Mouse (Mus musculus): Measurements from ENCODE around the gene Fads1. TPM values are rescaled to one million over a fixed set of nuclear protein-coding genes. Genes with fewer than 3 reads are reported as not detected.
A peak's percentile ranks its signal among the peaks of the same experiment; 100 is the strongest.

Gene Fads1
- polyA plus RNA-seq, 1 experiment from 2014 or later: 148 TPM

DNA sequence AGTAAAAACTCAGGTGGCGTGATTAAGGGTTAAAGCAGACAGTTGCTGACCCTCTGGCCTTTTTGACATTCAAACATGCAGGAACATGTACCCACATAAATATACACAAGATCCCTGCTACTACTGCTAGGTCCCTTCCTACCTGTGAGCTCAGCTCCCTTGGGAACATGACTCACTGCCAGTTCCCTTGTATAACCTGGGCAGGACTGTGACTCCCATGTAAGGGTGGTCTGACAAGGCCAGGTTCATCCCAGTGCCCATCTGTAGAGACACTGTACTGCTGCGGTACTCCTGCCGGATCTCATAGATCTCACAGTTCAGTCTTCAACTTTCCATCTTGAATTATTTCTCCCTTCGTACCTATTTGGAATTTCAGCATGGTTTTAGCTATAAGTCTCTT, 14.4 kb downstream of the Fads1 start:
- Histone ChIP-seq H3K27ac (no peak overlapping the region; the same call in 1 of the 2 replicates), H3K27me3 (no peaks in the 10 kb centered on the region), H3K9me3 (replicated peaks) (no peaks in the 10 kb centered on the region), H3K4me1 (peaks cover 8% of the 10 kb centered on the region; the same call in 1 of the 2 replicates), H3K4me3 (no peak overlapping the region), H3K4me2 (no peak overlapping the region), H3K9ac (no peak overlapping the region), H3K36me3 (ENCODE audit: poor library complexity, severe bottlenecking) (peaks cover 79% of the 10 kb centered on the region)
- ATAC-seq: no peak
- 89% methylated on average over 4 of the region's 4 CpGs for WGBS

DNA sequence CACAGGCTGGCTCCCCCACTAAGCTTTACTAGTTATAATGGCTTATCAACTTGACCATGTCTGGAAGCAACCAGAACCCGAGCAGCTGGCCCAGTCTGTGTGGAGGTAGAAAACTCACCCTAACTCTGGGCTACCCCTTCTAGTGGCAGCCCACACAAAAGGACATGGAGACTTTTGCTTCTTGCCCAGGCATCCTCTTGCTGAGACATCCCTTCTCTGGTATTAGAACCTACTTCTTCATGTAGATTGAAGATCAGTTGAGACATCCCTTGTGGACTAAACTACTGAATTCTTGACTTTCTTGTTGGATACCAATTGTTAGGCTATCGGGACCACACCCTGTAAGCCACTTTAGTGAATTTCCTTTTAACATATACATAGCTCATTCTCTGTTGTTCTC, 15.6 kb downstream of the Fads1 start:
- H3K27ac ChIP-seq: peak overlapping the region; percentile 8; the same call in 1 of the 2 replicates
- no peaks in the 10 kb centered on the region for H3K27me3 ChIP-seq
- H3K9ac ChIP-seq: no peak overlapping the region
- H3K36me3 ChIP-seq (ENCODE audit: poor library complexity, severe bottlenecking): peaks cover 67% of the 10 kb centered on the region
- no peak overlapping the region for H3K4me3 ChIP-seq
- 77% methylated on average over 2 of the region's 2 CpGs for WGBS
- H3K4me2 ChIP-seq: no peak overlapping the region
- no peaks in the 10 kb centered on the region for H3K9me3 ChIP-seq (replicated peaks)
- H3K4me1 ChIP-seq: peaks cover 18% of the 10 kb centered on the region
- ATAC-seq: no peak

DNA sequence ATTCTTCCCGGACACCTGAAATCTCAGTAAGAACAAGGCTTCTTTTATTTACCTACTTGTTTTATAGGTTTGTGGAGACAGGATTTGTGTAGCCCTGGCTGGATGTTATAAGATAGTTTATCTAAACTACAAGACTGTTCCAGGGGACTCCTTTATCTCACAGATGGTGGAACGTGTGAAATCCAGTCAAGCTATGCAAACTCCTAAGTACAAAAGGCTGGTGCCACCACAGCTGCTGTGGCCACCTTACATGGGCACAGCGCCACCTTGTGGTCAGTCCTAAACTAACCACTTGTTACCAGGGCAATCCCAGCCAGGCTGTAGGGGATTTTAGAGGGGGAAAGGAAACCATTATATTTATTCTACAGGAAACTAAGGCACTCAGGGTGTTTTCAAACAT, 16.0 kb downstream of the Fads1 start:
- Histone ChIP-seq H3K27ac (no peak overlapping the region; the same call in 1 of the 2 replicates), H3K4me2 (no peak overlapping the region), H3K27me3 (no peaks in the 10 kb centered on the region), H3K4me3 (no peak overlapping the region), H3K9me3 (replicated peaks) (no peaks in the 10 kb centered on the region), H3K4me1 (peaks cover 19% of the 10 kb centered on the region), H3K36me3 (ENCODE audit: poor library complexity, severe bottlenecking) (peaks cover 63% of the 10 kb centered on the region), H3K9ac (no peak overlapping the region)
- WGBS: 28% methylated on average over 3 of the region's 3 CpGs
- peak; percentile 52 for ATAC-seq

DNA sequence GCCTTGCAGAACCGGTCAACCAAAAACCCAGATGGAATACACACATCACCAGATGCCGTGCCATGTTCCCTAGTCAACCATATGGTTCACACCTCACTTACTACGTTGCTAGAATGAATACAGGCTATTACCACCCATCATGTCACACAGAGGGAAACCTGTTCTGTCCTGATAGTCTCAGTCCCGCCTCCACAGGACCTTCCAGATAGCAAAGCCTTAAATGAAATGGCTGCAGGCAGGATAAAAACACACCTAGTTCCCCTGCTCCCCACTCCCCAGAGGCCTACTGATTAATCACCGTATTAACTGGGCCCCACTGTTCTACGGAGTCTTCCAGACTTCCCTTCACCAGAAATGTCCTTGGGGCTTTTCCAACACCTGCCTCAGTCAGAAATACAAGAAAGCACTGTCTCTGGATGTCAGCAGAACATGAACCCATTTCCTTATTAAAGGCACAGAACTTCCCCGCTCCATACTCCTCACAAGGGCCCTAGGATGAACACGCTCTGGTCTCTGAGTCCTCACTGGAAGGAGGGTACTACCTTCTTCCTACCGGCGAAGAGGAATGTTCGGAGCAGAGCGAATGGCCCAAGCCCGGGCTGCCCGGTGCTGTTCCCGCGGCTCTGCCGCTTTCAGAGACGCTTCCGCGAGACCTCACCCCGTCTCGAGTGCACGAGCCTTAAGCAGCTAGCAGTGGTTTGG, 20.6 kb downstream of the Fads1 start:
- Histone ChIP-seq H3K9ac (peak overlapping the region; percentile 91), H3K4me2 (peak overlapping the region; percentile 80), H3K36me3 (ENCODE audit: poor library complexity, severe bottlenecking) (peaks cover 49% of the 10 kb centered on the region), H3K27ac (peak overlapping the region; percentile 75), H3K4me3 (peak overlapping the region; percentile 91), H3K27me3 (no peaks in the 10 kb centered on the region), H3K9me3 (replicated peaks) (no peaks in the 10 kb centered on the region), H3K4me1 (peaks cover 28% of the 10 kb centered on the region)
- 3% methylated on average over 23 of the region's 23 CpGs for whole genome bisulfite sequencing
- peak; percentile 68 for ATAC-seq

DNA sequence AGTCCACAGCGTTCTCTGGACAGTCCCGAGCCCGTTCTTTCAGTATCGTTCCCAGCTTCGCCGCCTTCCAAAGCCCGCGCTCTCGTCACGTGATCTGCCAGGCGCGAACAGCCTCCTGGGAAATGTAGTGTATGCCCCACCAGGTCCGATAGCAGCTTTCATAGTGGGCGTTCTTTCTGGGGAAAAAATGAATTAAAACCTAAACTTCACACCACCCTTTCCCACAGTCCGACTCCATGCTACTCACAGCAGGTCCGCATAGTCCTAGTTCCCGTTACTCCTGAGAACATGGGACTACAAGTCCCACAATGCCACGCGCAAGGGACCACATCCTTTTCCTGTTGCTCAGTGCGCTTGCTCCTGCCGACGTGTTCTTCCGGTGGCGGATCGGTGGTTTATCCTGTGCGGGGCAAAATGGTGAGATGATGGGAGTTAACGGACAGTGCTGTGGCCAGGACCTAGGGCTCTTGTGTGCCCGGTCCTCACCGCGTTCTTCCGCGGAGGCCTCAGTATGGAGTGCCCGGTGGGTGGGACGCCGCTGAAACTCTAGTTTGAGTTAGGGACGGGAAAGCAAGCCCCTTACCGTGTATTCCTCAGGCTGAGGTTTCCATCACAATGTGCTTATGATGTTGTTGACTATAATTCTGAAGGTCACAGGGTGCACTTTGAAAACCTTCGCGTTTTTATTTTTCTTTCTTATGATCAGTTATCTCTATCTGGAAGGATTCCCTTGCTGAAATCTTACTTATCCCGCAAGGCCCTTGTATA, 21.3 kb downstream of the Fads1 start, which contains the start of the genes Tmem258 and Fen1:
Gene Tmem258 (plus strand): TSS at position 167 of the 768 bp plus-strand sequence.
Gene Fen1 (minus strand): TSS at position 322 of the 768 bp plus-strand sequence.
- Histone ChIP-seq H3K36me3 (ENCODE audit: poor library complexity, severe bottlenecking) (peaks cover 55% of the 10 kb centered on the region), H3K9ac (peak within 1 kb of the TSS; percentile 91), H3K4me3 (peak within 1 kb of the TSS; percentile 91), H3K27ac (peak within 1 kb of the TSS; percentile 75), H3K4me2 (peak within 1 kb of the TSS; percentile 80), H3K4me1 (peaks cover 28% of the 10 kb centered on the region), H3K27me3 (no peaks in the 10 kb centered on the region), H3K9me3 (replicated peaks) (no peaks in the 10 kb centered on the region)
- WGBS: under 1% methylated on average over 40 of the region's 40 CpGs
- peak; percentile 96 for ATAC-seq

DNA sequence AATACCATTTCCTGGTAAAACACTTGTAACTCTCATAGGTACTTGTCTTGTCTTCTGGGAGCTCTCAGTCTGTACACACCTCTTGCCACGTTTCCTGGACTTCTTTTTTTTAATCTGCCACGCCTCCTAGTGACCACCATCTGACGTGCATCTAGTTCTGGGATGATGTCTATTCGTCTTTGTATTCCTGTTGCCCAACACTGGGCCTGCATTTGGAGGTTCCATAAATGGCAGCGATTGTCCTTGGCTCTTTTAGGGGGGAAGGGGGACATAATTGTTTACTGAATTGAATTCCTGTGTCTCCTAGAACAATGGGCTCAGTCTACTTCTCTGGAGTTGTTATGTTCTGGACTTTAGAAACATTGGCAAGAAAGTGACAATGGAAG, 21.9 kb downstream of the Fads1 start:
- H3K4me3 ChIP-seq: peak overlapping the region; percentile 91
- H3K9ac ChIP-seq: peak overlapping the region; percentile 91
- H3K9me3 ChIP-seq (replicated peaks): no peaks in the 10 kb centered on the region
- no peak for ATAC-seq
- peaks cover 28% of the 10 kb centered on the region for H3K4me1 ChIP-seq
- H3K36me3 ChIP-seq (ENCODE audit: poor library complexity, severe bottlenecking): peaks cover 55% of the 10 kb centered on the region
- H3K27ac ChIP-seq: no peak overlapping the region
- H3K4me2 ChIP-seq: peak overlapping the region; percentile 80
- WGBS: 2% methylated on average over 5 of the region's 5 CpGs
- no peaks in the 10 kb centered on the region for H3K27me3 ChIP-seq

DNA sequence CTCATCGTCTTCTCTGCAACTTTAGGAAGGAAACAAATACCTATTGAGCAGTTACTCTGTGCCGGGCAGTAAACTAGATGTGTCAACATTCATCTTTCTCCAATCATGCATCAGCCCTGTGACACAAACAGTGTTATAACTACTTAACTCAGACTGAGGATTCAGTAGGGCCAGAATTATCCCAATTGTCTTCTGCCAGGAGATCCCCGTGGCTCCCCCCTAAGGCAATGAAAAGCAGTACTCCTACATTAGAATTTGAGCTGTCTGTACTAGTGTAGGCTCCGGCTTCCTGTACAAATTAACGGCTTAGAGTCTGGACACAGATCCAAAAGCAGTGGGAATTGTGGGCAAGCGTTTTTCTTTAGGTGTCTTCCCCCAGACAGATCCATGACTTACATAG, 22.4 kb downstream of the Fads1 start:
- Histone ChIP-seq H3K27ac (no peak overlapping the region), H3K9me3 (replicated peaks) (no peaks in the 10 kb centered on the region), H3K4me1 (peaks cover 28% of the 10 kb centered on the region), H3K4me3 (peak overlapping the region; percentile 91), H3K36me3 (ENCODE audit: poor library complexity, severe bottlenecking) (peaks cover 55% of the 10 kb centered on the region), H3K9ac (no peak overlapping the region; the same call in 1 of the 2 replicates), H3K4me2 (peak overlapping the region; percentile 80), H3K27me3 (no peaks in the 10 kb centered on the region)
- ATAC-seq: no peak
- 74% methylated on average over 6 of the region's 6 CpGs for WGBS

DNA sequence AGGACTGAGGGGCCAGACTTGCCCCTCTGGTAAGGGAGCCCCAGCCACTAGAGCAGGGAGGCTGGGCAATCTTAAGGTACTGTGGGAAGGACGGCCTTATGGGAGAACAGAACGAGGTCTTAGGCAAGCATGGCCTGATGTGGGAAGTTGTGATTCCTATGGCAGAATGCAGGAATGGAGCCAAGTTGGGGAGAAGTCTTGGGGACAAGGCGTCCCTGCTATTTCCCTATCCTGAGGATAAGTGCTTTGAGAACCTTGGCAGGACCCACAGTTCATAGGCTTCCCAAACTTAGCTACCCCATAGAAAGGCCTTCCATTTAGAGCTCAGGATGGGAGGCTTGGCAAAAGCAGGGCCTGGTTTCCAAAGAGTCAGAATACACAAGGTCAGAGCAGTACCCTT, 26.2 kb downstream of the Fads1 start:
- H3K27ac ChIP-seq: no peak overlapping the region
- no peak overlapping the region for H3K9ac ChIP-seq
- WGBS: 92% methylated on average over 3 of the region's 3 CpGs
- H3K27me3 ChIP-seq: no peaks in the 10 kb centered on the region
- no peak overlapping the region for H3K4me3 ChIP-seq
- peaks cover 9% of the 10 kb centered on the region for H3K4me1 ChIP-seq
- no peak overlapping the region for H3K4me2 ChIP-seq
- peaks cover 63% of the 10 kb centered on the region for H3K36me3 ChIP-seq (ENCODE audit: poor library complexity, severe bottlenecking)
- no peak for ATAC-seq
- H3K9me3 ChIP-seq (replicated peaks): no peaks in the 10 kb centered on the region

DNA sequence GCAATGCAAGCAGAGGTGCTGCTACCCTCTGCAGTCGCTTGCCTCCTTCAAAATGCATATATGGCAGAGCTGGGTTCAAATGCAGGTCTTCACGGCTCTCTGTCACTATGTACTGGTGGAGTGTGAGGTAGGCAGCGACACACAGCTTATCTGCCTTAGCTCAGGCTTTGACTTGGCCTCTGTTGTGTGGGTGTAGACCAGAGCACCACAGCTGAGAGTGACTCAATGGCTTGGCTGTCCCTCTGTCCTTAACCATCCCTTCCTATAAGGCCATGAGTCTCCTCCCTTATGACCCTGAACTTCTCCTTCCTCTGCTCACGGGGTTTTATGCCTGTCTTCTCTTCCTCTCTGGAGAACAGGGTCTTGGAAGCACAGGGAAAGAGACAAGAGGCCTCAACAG, 28.2 kb downstream of the Fads1 start:
- H3K36me3 ChIP-seq (ENCODE audit: poor library complexity, severe bottlenecking): peaks cover 63% of the 10 kb centered on the region
- H3K9me3 ChIP-seq (replicated peaks): no peaks in the 10 kb centered on the region
- ATAC-seq: no peak
- H3K4me1 ChIP-seq: no peaks in the 10 kb centered on the region
- H3K27ac ChIP-seq: no peak overlapping the region
- no peak overlapping the region for H3K9ac ChIP-seq
- H3K4me3 ChIP-seq: no peak overlapping the region
- no peaks in the 10 kb centered on the region for H3K27me3 ChIP-seq
- WGBS: 88% methylated on average over 4 of the region's 4 CpGs
- no peak overlapping the region for H3K4me2 ChIP-seq

DNA sequence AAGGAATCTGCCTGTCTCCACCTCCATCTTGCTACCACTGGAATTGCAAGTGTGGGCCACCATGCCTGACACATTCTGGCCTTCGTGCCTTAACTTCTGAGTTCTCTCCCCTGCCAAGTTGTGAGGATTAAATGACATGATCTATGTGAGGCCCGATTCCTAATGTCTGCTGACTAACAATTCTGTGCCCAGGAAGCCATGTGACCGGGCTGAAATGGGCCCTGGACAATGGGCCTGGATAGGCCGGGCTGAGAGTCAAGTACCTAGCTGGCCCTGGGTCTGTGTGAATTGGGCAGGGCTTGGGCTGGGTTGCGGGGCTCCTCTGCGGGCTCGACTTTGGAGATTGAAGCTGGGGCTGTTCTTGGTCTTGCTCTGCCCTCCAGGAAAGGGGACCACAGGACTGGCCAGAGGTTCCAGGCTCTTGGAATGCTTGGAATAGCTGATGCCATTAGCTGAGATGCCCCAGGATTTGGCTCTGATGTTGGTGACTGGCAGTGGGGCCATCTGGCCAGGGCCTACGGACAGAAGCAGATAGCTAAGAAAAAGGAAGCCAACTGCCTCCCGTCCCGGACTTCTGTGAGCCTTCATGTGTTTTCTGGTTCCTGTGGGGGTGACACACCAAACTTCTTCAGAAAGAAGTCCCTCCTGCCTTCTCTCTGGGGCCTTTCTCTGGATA, 31.2 kb downstream of the Fads1 start:
- ATAC-seq: no peak
- Histone ChIP-seq H3K4me1 (no peaks in the 10 kb centered on the region), H3K9me3 (replicated peaks) (no peaks in the 10 kb centered on the region), H3K4me3 (no peak overlapping the region), H3K36me3 (ENCODE audit: poor library complexity, severe bottlenecking) (peaks cover 36% of the 10 kb centered on the region), H3K4me2 (no peak overlapping the region), H3K27me3 (no peaks in the 10 kb centered on the region), H3K9ac (no peak overlapping the region), H3K27ac (no peak overlapping the region)
- WGBS: 92% methylated on average over 10 of the region's 10 CpGs

DNA sequence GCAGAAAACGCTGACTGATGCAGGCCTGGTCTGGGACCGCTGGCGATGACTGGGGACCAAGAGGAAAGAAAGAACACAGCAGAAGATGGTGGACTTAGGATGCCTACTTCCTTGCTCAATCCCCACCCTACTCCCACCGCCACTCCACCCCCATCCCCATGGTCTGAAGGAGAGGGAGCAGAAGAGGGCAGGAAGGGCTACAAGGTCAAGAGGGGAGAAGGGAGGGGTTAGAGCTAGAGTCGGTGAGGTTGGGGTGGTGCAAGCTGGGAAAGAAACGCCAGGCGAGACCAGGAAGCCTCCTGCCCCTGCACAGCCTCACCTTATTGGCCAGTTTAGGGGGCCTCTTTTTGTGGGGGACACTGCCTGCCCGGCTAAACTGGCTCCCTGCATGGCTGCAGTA, 33.4 kb downstream of the Fads1 start:
- no peak for ATAC-seq
- Histone ChIP-seq H3K36me3 (ENCODE audit: poor library complexity, severe bottlenecking) (peaks cover 15% of the 10 kb centered on the region), H3K27me3 (no peaks in the 10 kb centered on the region), H3K4me3 (no peak overlapping the region), H3K4me2 (no peak overlapping the region), H3K27ac (no peak overlapping the region), H3K9me3 (replicated peaks) (no peaks in the 10 kb centered on the region), H3K4me1 (no peaks in the 10 kb centered on the region), H3K9ac (no peak overlapping the region)
- 89% methylated on average over 8 of the region's 8 CpGs for WGBS

DNA sequence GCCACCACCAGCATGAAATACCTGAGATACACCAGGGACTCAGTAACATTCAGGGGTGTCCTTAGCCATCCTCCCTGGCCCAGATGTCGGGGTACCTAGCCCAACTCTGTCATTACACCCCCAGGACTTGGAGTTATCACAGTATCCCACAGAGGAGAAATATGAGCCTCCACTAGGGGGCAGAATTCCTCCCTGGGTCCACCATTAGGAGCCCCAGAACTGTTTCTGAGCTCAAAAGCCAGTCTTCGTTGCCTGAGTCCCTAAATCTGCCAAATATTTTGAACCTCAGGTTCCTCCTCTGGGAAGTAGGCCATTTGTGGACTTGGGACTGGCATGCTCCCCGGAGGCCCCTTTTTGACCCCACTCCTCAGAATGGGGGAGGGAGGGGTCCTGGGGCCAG, 36.4 kb downstream of the Fads1 start:
- H3K27me3 ChIP-seq: no peaks in the 10 kb centered on the region
- no peaks in the 10 kb centered on the region for H3K9me3 ChIP-seq (replicated peaks)
- no peak for ATAC-seq
- H3K4me2 ChIP-seq: no peak overlapping the region
- no peak overlapping the region for H3K27ac ChIP-seq
- H3K36me3 ChIP-seq (ENCODE audit: poor library complexity, severe bottlenecking): no peaks in the 10 kb centered on the region
- no peak overlapping the region for H3K9ac ChIP-seq
- 45% methylated on average over 3 of the region's 3 CpGs for WGBS
- H3K4me1 ChIP-seq: no peaks in the 10 kb centered on the region
- no peak overlapping the region for H3K4me3 ChIP-seq
